Mouse (Mus musculus) lung, postnatal 0 days (tissue): ENCODE data around the gene Msmb. TPM values are rescaled to one million over a fixed set of nuclear protein-coding genes. Genes with fewer than 3 reads are reported as not detected.
"Not testable (repeated sequence)": the region's sequence is repeated elsewhere in the genome, so short reads cannot be mapped to it uniquely, and the experiment has no call there.

Experiments
- ATAC-seq: fragments of 200-750 bp; cut with Nextera tagmentation; 2 replicates; pipeline ENCODE4 v1.8.0; 2017; ENCODE audit warnings: moderate library complexity
- DNase-seq: peaks from one replicate; pipeline ENCODE4 v3.0.0-alpha.2; 2016; ENCODE audit warnings: low spot score
- H3K27ac ChIP-seq: fragments of 300-500 bp; sonication (generic); 2 replicates; pipeline ENCODE4 v1.5.1; 2014; ENCODE audit warnings: antibody characterized with exemption, mild to moderate bottlenecking, low read length, mixed read lengths
- H3K27me3 ChIP-seq: fragments of 300-500 bp; sonication (generic); replicated peaks from 2 replicates; pipeline ENCODE4 v1.6.1; 2014; ENCODE audit warnings: low read length, mixed read lengths; ENCODE audit not compliant: insufficient read depth
- H3K36me3 ChIP-seq: fragments of 300-500 bp; sonication (generic); 2 replicates; pipeline ENCODE4 v1.6.1; 2014; ENCODE audit warnings: low read length, mixed read lengths; ENCODE audit not compliant: insufficient read depth
- H3K4me1 ChIP-seq: fragments of 300-500 bp; sonication (generic); 2 replicates; pipeline ENCODE4 v1.6.1; 2014; ENCODE audit warnings: antibody characterized with exemption, low read depth, low read length, mixed read lengths; ENCODE audit not compliant: insufficient read depth
- H3K4me2 ChIP-seq: fragments of 300-500 bp; sonication (generic); replicated peaks from 2 replicates; pipeline ENCODE4 v1.6.1; 2014; ENCODE audit warnings: low read depth, mild to moderate bottlenecking, low read length, moderate library complexity, mixed read lengths
- H3K4me3 ChIP-seq: fragments of 300-500 bp; sonication (generic); 2 replicates; pipeline ENCODE4 v1.5.1; 2014; ENCODE audit warnings: low read depth, low read length
- H3K9ac ChIP-seq: fragments of 300-500 bp; sonication (generic); replicated peaks from 2 replicates; pipeline ENCODE4 v1.6.1; 2014; ENCODE audit warnings: low read depth, mild to moderate bottlenecking
- H3K9me3 ChIP-seq: fragments of 300-500 bp; sonication (generic); 2 replicates; pipeline ENCODE4 v1.6.1; 2016; ENCODE audit warnings: low read length, mixed read lengths
- CTCF ChIP-seq: IDR thresholded peaks from 2 replicates; pipeline ENCODE4 v1.5.1; 2016; ENCODE audit warnings: antibody characterized with exemption, mild to moderate bottlenecking
- EP300 ChIP-seq: IDR thresholded peaks from 2 replicates; pipeline ENCODE4 v1.6.1; 2016; ENCODE audit warnings: antibody characterized with exemption, mild to moderate bottlenecking, control low read depth
- WGBS: fragments of 180-500 bp; shearing (Covaris S2); extraction: QIAGEN DNeasy Blood & Tissue Kit; methylation state at CpG from one replicate; pipeline ENCODE4 v1.1.7; 2014; 5-methylcytosine and 5-hydroxymethylcytosine counted together
- polyA plus RNA-seq: library from polyadenylated mRNA; unstranded; fragments of >200 nt; fragmentation: Nextera tagmentation; extraction: Ambion mirVana; gene quantifications from 2 replicates; pipeline ENCODE4 v1.2.1, GENCODE M21; 2015

Msmb gene
- polyA plus RNA-seq, 1 experiment from 2014 or later: not detected

- Histone ChIP-seq H3K36me3 (no peaks in the 10 kb centered on the region), H3K4me2 (peak overlapping the region; percentile 29; the same call in 1 of the 2 replicates), H3K9me3 (no peaks in the 10 kb centered on the region), H3K27me3 (no peaks in the 10 kb centered on the region), H3K27ac (no peak overlapping the region), H3K4me3 (peak overlapping the region; percentile 3; the same call in 1 of the 2 replicates), H3K4me1 (peaks cover 13% of the 10 kb centered on the region), H3K9ac (no peak overlapping the region)
- ATAC-seq: no peak
- WGBS: 65% methylated on average over 5 of the region's 5 CpGs
- TF ChIP-seq EP300: no peak
- no peak for TF ChIP-seq CTCF
- no peak for DNase-seq
These were observed 25.5 kb downstream of the Msmb start for GRCm38 (mm10) chr14:32167326-32167725.

GRCm38 (mm10) chr14:32168653-32169231, 26.9 kb downstream of the Msmb start:
- Histone ChIP-seq H3K9ac (no peak overlapping the region), H3K27me3 (no peaks in the 10 kb centered on the region), H3K4me1 (peaks cover 7% of the 10 kb centered on the region), H3K27ac (no peak overlapping the region; the same call in 1 of the 2 replicates), H3K9me3 (no peaks in the 10 kb centered on the region), H3K36me3 (peaks cover 5% of the 10 kb centered on the region; the same call in 1 of the 2 replicates), H3K4me2 (no peak overlapping the region), H3K4me3 (no peak overlapping the region)
- WGBS: 61% methylated on average over 3 of the region's 3 CpGs
- TF ChIP-seq EP300 (no peak), CTCF (no peak)
- ATAC-seq: peak; percentile 15; the same call in 1 of the 2 replicates
- no peak for DNase-seq

GRCm38 (mm10) chr14:32170137-32170536, 28.3 kb downstream of the Msmb start:
- Histone ChIP-seq H3K27me3 (no peaks in the 10 kb centered on the region), H3K9me3 (no peaks in the 10 kb centered on the region), H3K27ac (no peak overlapping the region), H3K4me2 (no peak overlapping the region), H3K36me3 (peaks cover 9% of the 10 kb centered on the region; the same call in 1 of the 2 replicates), H3K4me3 (no peak overlapping the region), H3K4me1 (peaks cover 4% of the 10 kb centered on the region), H3K9ac (no peak overlapping the region)
- ATAC-seq (no peak), DNase-seq (no peak)
- WGBS: 97% methylated on average over 4 of the region's 4 CpGs
- TF ChIP-seq CTCF (no peak), EP300 (no peak)

GRCm38 (mm10) chr14:32175310-32175709, 33.5 kb downstream of the Msmb start:
- 96% methylated on average over 2 of the region's 2 CpGs for WGBS
- no peak for ATAC-seq
- Histone ChIP-seq H3K27me3 (no peaks in the 10 kb centered on the region), H3K4me1 (no peaks in the 10 kb centered on the region), H3K4me3 (no peak overlapping the region), H3K9ac (no peak overlapping the region), H3K4me2 (no peak overlapping the region), H3K36me3 (peaks cover 24% of the 10 kb centered on the region), H3K9me3 (no peaks in the 10 kb centered on the region), H3K27ac (no peak overlapping the region)
- TF ChIP-seq CTCF (no peak), EP300 (no peak)
- DNase-seq: no peak

DNA sequence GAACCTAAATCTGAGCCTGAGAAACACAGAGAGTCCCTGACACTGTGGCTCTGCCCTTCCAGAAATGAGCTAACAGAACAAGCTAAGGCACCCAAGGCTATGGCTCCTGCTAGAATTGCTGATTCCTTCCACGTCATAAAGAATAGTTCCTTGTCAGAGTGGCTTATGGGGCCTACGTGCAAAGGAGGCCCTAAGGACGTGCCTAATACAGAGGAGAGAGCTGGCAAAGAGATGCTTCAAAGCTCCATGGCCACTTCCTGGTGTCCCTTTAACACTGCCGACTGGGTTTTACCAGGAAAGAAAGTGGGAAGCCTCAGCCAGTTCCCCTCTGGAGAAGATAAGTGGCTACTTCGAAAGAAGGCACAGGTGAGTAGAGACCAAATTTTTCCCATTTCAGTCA, 34.8 kb downstream of the Msmb start:
- not testable (repeated sequence) for H3K4me3 ChIP-seq, ATAC-seq, H3K4me2 ChIP-seq, H3K27me3 ChIP-seq, H3K9me3 ChIP-seq, H3K9ac ChIP-seq, DNase-seq, H3K4me1 ChIP-seq, H3K27ac ChIP-seq
- peaks cover 29% of the 10 kb centered on the region for H3K36me3 ChIP-seq
- WGBS: 79% methylated on average over 5 of the region's 5 CpGs

DNA sequence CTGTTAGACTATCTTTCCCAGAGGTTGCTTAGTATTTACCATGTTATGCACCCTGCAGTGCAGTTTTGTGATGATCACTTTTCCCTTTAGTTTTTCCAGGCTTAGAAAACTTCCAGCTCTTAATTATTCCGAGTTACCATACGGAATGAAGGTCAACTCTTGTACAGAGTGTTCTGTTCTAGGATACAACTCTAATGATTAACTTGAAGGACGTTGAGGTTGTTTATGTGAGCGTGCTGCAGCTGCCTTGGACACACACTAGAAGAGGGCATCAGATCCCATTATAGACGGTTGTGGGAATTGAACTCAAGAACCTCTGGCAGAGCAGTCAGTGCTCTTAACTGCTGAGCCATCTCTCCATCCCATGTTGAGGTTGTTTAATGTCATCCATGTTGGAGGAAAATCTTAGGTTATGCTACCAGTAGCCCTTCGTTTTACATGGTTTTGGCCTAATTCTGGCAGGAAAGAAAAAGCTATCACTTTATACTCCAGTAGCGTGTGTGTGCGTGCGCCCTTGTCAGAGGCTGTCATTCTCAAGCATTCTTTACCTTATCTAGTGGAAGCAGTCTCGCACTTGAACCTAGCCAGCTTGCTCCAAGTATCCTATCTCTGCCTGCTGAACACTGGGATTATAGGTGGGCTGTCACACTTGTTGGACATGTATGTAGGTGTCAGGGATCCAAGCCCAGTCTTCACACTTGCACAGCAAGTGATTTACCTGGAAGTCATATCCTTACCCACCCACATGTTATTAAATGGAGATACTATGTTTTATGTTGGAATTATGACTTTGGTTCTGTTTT, 37.8 kb downstream of the Msmb start:
- Histone ChIP-seq H3K4me3 (no peak overlapping the region), H3K9me3 (no peaks in the 10 kb centered on the region), H3K27me3 (no peaks in the 10 kb centered on the region), H3K36me3 (peaks cover 24% of the 10 kb centered on the region), H3K4me2 (no peak overlapping the region), H3K27ac (no peak overlapping the region), H3K4me1 (no peaks in the 10 kb centered on the region), H3K9ac (no peak overlapping the region)
- DNase-seq (no peak), ATAC-seq (no peak)
- 85% methylated on average over 10 of the region's 10 CpGs for WGBS
- TF ChIP-seq CTCF: no peak
